Mouse (Mus musculus) c-Kit-negative CD71-positive TER-119-positive erythroid progenitor cells, embryonic 14.5 days (primary cell): ENCODE data around the gene Wdr26.

Experiments
- DNase-seq: peaks from one replicate; pipeline ENCODE4 v3.0.0-alpha.2; 2013; ENCODE audit warnings: low read depth, low spot score

The Wdr26 gene

DNA sequence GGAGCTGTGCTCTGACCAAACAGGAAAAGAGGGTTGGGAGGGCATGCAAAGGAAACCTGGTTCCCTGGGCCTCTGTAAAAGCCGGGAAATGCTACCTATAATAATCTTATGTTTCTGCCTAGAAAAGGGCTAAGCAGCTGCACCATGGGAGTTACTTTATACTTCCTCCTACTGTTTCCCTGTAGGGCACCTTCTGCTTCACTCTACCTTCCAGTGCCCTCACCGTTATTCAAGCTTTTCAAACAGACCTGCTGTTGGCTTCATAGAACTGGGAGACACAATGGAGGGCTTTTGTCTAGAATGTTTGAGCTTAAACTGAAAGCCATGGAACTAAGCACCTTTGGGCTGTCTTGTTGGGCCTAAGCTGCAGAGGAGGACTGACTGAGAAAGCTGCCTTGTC lies 44.0 kb downstream of the Wdr26 start:
- no peak for DNase-seq

DNA sequence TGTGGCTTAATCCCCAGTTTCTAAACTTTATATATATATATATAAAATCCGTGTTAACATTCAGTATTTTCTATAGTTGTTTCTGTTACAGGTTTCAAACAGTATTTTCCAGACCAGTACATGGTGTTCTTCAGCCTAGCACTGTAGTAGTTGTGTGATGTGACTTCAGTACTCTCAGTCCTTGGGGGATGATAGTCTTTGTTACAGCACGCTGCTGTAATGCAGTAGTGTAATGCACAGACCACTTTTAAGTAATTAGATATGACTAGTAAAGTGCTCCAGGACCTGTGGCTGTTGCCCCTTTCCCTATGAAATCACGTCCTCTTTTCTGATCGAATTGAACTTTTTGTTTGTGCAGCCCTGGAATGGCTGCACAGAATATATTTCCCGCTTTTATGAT lies 60.3 kb downstream of the Wdr26 start:
- no peak for DNase-seq

DNA sequence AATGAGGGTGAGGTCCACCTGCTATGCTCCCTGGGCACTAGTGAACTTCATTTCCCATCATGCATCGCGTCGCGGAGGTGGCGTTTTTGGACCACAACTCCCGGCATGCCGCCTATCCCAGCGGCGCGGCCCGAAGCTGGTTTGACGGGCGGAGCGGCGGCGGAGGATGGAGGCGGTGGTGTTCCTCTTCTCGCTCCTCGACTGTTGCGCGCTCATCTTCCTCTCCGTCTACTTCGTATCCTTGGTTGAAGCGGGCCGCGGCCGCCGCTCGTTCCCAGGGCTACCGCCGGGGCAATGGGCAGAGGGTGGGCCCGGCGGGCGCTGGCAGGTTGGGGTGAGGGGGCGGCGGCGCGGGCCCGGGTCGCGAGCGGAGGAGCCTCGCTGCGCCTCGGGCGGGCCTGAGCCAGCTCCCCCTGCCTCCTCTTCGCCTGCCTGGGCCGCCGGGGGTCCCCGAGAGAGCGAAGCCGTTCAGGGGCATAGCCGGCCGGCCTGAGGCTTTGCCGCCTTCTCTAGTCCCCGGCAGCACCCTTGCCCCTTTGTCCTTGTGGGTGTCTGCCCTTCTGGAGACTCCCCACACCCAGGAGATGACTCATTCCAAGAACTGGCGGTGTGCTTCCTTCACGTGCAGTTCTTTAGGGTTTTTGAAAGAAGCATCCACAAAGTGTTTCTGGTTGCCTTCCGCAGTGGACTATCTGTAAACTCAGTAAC lies 60.8 kb downstream of the Wdr26 start:
- DNase-seq = peak; percentile 88

DNA sequence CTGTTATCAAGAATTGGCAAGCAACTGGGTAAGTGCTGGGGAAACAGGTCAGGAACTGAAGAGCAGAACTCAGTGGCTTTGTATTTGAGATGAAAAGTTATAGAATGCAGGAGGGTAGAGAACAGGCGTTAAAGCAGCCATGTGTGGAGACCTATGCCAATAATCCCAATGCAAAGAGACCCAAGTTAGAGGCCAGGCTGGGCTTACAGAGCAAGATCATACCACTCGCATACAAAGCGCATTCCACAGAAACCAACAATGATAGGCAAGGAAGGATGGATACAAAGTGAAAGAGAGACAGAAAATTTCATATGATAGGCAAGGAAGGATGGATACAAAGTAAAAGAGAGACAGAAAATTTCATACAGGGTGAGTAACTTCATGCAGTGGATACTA lies 61.4 kb downstream of the Wdr26 start:
- DNase-seq = no peak

DNA sequence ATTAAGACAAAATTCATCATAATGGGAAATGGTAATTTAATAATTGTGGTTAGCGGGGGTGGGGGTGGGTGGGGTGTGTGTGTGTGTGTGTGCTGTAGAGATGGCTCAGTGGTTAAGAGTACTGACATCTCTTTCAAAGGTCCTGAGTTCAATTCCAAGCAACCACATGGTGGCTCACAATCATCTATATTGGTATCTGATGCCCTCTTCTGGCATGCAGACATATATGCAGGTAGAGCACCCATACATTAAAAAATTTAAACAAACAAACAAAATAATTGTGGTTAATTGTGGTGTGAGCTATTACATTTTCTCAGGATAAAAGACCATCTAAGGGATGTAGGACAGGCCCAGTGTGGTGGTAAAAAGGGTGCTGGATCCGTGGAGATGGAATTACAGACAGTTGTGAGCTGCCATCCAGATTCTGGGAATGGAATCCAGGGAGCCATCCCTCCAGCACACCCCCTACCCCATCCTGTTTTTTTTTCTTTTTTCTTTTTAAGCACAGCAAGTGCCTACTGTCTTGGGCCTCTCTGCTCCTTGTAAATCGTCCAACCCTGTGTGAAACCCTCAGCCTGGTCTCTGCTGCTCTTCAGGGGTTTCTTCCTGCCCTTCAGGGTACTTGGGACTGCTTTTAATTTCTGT lies 62.3 kb downstream of the Wdr26 start:
- DNase-seq = no peak

DNA sequence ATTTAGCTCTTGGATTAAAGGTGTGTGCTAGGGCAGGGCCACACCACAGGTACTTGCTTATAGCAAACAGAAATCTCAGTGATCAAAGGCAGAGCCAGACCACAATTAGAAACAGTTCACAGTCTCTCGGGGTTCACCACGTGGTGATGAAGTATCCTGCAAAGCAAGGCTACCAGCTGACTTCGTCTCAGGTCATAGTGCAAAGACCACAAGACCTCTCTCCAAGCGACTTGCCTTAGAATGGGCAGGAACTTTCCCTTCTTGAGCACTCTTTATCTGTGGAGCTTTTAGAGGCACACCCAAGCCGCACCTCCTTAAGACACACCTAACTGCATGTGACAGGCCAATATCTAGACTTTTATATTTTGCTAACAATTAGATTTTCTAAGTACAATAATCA lies 63.3 kb downstream of the Wdr26 start:
- DNase-seq = peak; percentile 55

DNA sequence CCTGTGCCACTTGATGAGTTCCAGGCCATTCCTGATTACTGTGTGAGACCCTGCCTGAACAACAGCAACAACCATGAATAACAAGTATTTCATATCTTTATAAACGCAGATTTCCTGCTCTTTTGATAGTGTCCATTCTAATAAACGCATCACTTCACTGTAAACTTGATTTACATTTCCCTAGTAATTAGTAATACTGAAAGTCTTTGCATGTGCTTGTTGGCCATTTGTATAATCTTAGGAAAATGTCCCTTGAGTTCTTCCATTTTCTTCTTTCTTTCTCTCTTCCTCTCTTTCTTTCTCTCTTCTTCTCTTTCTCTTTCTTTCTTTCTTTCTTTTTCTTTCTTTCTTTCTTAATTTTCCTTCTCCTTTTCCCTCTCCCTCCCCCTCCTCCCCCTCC lies 65.6 kb downstream of the Wdr26 start:
- no peak for DNase-seq

DNA sequence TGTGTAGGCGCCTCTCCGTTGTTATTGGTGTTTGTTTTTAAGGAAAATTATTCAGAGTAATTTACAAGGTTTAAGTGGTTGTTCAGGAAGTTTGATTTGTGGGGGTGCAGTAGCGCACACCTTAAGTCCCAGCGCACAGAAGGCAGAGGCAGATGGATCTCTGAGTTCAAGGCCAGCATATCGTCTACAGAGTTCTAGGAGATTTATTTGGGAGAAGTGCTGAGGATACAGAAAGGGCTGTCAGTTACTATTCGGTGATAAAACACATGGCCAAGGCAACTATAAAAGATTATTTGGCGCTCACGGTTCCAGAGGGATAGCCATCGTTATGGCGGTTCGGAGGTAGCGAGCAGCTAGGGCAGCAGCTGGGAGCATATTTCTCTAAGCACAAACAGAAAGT lies 66.8 kb downstream of the Wdr26 start:
- no peak for DNase-seq

DNA sequence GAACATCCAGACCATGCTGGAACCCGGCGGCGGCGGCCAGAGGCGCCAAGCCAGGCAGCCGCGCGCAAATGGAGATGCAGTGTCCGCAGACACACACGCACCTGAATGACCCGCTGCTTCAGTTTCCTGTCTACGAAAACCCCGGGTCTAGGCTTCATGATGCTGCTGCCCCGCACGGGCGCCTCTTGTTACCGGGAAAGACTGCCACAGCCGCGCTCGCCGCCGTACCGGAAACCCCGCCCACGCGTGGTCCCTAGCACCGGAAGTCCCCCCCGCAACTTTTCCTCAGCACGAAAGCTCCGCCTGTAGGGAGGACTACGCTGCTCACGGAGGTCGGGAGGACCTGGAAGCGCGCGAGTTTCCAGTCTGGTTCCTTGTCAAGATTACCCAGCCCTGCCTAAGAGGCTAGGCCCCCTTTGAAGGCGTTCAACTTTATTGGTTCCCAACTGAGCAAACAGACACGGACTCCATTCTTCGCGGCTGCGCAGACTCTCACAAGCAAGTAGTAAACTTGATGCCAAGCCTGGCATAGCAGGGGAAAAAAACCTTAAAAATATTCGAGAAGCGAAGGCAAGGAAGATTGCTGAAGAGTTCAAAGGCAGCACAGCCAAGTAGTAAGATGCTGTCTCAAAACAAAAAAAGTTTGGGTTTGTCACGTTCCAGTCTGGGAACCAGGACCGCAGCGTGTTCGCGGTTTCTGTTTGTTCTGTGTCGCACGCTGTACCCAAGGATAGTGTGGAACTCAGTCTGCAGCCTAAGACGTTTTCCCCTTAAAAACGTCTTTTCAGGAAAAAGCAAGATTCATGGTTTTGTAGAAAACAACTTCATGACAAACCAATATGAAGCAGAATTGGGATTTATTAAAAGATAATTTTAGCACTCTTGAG lies 67.6 kb downstream of the Wdr26 start, which contains the start of the genes Nvl and Cnih4:
Gene Nvl (minus strand): TSS at position 255 of the 887 bp plus-strand sequence.
Gene Cnih4 (plus strand): TSS at position 744 of the 887 bp plus-strand sequence.
- peak; percentile 78 for DNase-seq

DNA sequence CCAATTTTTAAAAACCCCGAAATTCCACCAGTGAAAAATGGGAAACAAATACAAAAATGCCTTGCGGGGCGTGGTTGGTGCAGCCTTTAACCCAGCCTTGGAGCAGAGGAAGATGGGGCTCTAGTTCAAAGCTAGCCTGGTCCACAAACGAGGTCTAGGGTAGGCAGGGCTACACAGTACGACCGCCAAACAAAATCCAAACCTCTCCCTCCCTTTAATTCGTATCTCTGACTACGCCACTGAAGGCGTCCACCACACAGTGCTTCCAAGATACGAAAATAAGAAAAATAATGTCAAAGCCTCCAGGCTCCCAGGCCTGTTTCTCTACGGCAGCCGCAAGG lies 68.2 kb downstream of the Wdr26 start:
- no peak for DNase-seq

DNA sequence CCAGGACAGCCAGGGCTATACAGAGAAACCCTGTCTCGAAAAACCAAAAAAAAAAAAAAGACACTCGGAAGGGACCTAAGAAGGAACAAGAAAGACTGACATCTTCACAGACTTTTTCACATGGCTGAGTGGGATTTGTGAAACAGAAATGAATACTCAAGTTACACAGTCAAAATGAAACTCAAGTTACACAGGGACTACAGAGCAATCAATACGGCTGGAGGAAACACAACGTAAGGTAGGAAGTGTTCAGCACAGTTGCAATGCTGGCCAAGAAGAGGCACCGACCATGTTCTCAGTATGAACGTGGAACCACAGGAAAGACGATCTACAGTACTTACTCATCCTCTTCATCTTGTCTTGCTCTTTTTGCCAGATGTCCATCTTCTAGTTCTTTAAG lies 73.1 kb downstream of the Wdr26 start:
- no peak for DNase-seq

DNA sequence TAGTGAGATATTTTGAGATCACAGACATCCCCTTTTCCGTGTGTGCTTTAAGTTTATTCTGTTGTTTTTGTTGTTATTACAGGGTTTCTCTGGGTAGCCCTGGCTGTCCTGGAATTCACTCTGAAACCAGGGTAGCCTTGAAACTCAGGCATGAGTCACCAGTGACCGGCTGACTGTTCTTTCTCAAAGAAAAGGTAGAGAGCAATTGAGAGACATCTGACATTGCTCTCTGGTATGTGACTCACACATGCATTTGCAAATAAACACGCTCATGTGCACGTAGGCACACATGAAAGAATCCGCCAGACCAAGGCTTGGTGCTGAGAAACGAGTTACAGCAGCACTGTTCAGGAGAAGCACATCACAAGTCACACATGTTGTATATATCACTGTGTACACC lies 79.9 kb downstream of the Wdr26 start:
- DNase-seq = no peak

DNA sequence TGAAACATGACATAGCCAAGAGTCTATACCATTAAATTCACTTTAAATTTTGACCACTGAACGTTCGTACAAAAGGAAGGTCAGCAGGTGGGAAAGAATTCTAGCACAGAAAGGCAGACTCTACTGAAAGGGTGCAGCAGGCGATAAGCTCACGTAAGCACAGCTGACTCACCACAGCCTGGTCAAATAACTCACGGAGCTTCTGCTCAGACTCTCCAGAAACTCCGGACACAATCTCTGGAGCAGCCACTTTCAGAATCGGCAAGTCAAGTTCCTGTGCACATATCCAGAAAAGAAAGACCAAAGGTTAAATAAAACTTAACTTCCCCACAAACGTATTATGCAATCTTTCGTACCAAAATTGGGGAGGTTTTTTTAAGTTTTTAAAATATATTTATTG lies 85.0 kb downstream of the Wdr26 start:
- DNase-seq = no peak

DNA sequence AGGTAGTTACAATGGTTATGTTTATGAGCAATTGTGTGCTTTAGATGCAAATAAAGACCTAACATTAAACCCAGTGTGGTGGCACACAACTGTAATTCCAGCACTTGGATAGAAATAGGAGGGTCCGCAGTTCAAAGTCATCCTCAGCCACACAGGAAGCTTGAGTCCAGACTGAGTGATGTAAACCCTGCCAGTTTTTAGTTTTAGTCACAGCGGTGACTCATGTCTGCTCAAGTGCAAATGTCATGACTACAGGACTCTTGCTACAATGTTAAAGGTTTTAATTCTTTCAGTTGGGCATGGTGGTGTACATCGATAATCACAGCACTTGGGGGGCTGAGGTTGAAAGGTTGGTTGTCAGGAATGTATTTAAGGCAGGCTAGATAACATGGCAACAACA lies 85.9 kb downstream of the Wdr26 start:
- DNase-seq = no peak

DNA sequence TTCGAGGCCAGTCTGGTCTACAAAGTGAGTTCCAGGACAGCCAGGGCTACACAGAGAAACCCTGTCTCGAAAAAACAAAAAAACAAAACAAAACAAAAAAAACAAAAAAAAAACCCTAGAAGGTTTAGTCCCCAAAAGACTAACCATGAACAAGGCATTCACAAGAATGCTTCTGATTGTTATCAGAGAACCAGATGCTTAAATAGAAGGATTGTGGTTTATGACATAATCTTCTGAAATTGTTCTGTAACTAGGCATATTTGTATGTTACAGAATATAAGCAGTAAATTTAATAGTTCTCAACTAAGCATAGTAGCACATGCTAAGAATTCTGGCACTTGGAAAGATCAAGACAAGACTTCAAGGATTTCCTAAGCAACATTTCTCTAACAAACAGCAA lies 87.7 kb downstream of the Wdr26 start:
- no peak for DNase-seq
